Mouse (Mus musculus) heart, adult 9 months (tissue): Measurements from ENCODE around the gene F11r.
"Not testable (repeated sequence)": the region's sequence is repeated elsewhere in the genome, so short reads cannot be mapped to it uniquely, and the experiment has no call there.

Experiments
- DNase-seq, 2 experiments: peaks; one replicate each; pipeline ENCODE4 v3.0.0; 2022; ENCODE audit warnings: low spot score in 2 of 2

F11r gene

GRCm38 (mm10) chr1:171470371-171470871, 33.1 kb downstream of the F11r start:
- DNase-seq: peak in 1 of 2 experiments; percentile 43

- DNase-seq: no peak
Measured at GRCm38 (mm10) chr1:171470896-171471295, 33.6 kb downstream of the F11r start.

GRCm38 (mm10) chr1:171471452-171471851, 34.1 kb downstream of the F11r start:
- DNase-seq: no peak

- DNase-seq: not testable (repeated sequence)
Measured at GRCm38 (mm10) chr1:171471941-171472340, 34.6 kb downstream of the F11r start.

- DNase-seq: no peak
Measured at GRCm38 (mm10) chr1:171473506-171473905, 36.2 kb downstream of the F11r start.

- no peak for DNase-seq
Measured at GRCm38 (mm10) chr1:171473920-171474640, 36.7 kb downstream of the F11r start.

- no peak for DNase-seq
Measured at GRCm38 (mm10) chr1:171477123-171477522, 39.8 kb downstream of the F11r start.

GRCm38 (mm10) chr1:171477758-171478545, 40.6 kb downstream of the F11r start:
- no peak for DNase-seq

- DNase-seq: peak in 1 of 2 experiments; percentile 68
Measured at GRCm38 (mm10) chr1:171478968-171479367, 41.6 kb downstream of the F11r start.

GRCm38 (mm10) chr1:171494241-171494640, 56.9 kb downstream of the F11r start:
- no peak for DNase-seq

GRCm38 (mm10) chr1:171495371-171495770, 58.0 kb downstream of the F11r start:
- DNase-seq: no peak

GRCm38 (mm10) chr1:171499856-171500255, 62.5 kb downstream of the F11r start:
- no peak for DNase-seq

GRCm38 (mm10) chr1:171501016-171501610, 63.8 kb downstream of the F11r start:
- DNase-seq: no peak

- peak; percentile 19 to 37 for DNase-seq
Measured at GRCm38 (mm10) chr1:171501636-171502080, 64.3 kb downstream of the F11r start.

- DNase-seq: peak; percentile 51 to 58
Measured at GRCm38 (mm10) chr1:171502388-171503249, 65.3 kb downstream of the F11r start.

GRCm38 (mm10) chr1:171503250-171503591, 65.9 kb downstream of the F11r start, which contains the start of gene Alyref2:
Alyref2 (plus strand) TSS chr1:171503478.
- DNase-seq: peak; percentile 88 to 96

- DNase-seq: peak in 1 of 2 experiments; percentile 54
Measured at GRCm38 (mm10) chr1:171503592-171504291, 66.4 kb downstream of the F11r start.

GRCm38 (mm10) chr1:171504586-171504985, 67.3 kb downstream of the F11r start:
- no peak for DNase-seq

GRCm38 (mm10) chr1:171513234-171513633, 75.9 kb downstream of the F11r start:
- no peak for DNase-seq

- DNase-seq: no peak
Measured at GRCm38 (mm10) chr1:171513760-171514159, 76.4 kb downstream of the F11r start.
